Mouse (Mus musculus) lung, embryonic 14.5 days (tissue): Measurements from ENCODE around the gene Tmem238. TPM values are rescaled to one million over a fixed set of nuclear protein-coding genes. Genes with fewer than 3 reads are reported as not detected.
"Not testable (repeated sequence)": the region's sequence is repeated elsewhere in the genome, so short reads cannot be mapped to it uniquely, and the experiment has no call there.

Experiments
- ATAC-seq: fragments of 200-750 bp; cut with Nextera tagmentation; 2 replicates; pipeline ENCODE4 v1.8.0; 2017; ENCODE audit warnings: mild to moderate bottlenecking, moderate TSS enrichment, moderate library complexity; ENCODE audit not compliant: insufficient read depth
- DNase-seq: peaks from one replicate; pipeline ENCODE4 v3.0.0-alpha.2; 2015
- H3K27ac ChIP-seq: fragments of 300-500 bp; sonication (generic); 2 replicates; pipeline ENCODE4 v1.5.1; 2014; ENCODE audit warnings: low read depth, mild to moderate bottlenecking, moderate library complexity
- H3K27me3 ChIP-seq: fragments of 300-500 bp; sonication (generic); 2 replicates; pipeline ENCODE4 v1.6.1; 2014; ENCODE audit warnings: low read length, control low read depth; ENCODE audit not compliant: insufficient read depth
- H3K36me3 ChIP-seq: fragments of 300-500 bp; sonication (generic); 2 replicates; pipeline ENCODE4 v1.6.1; 2014; ENCODE audit warnings: control low read depth; ENCODE audit not compliant: insufficient read depth
- H3K4me1 ChIP-seq: fragments of 300-500 bp; sonication (generic); 2 replicates; pipeline ENCODE4 v1.6.1; 2014; ENCODE audit warnings: antibody characterized with exemption, control low read depth; ENCODE audit not compliant: insufficient read depth
- H3K4me2 ChIP-seq: fragments of 300-500 bp; sonication (generic); 2 replicates; pipeline ENCODE4 v1.6.1; 2014; ENCODE audit warnings: mild to moderate bottlenecking
- H3K4me3 ChIP-seq: fragments of 300-500 bp; sonication (generic); 2 replicates; pipeline ENCODE4 v1.5.1; 2014; ENCODE audit warnings: low read depth, low read length
- H3K9ac ChIP-seq: fragments of 300-500 bp; sonication (generic); 2 replicates; pipeline ENCODE4 v1.6.1; 2014
- H3K9me3 ChIP-seq: fragments of 300-500 bp; sonication (generic); 2 replicates; pipeline ENCODE4 v1.6.1; 2016; ENCODE audit warnings: low read depth, low read length, control low read depth
- CTCF ChIP-seq: IDR thresholded peaks from 2 replicates; pipeline ENCODE4 v1.5.1; 2016; ENCODE audit warnings: antibody characterized with exemption, low read depth
- WGBS: fragments of 180-500 bp; shearing (Covaris S2); extraction: QIAGEN DNeasy Blood & Tissue Kit; methylation state at CpG from one replicate; pipeline ENCODE4 v1.1.7; 2014; 5-methylcytosine and 5-hydroxymethylcytosine counted together
- polyA plus RNA-seq: library from polyadenylated mRNA; unstranded; fragments of >200 nt; fragmentation: Nextera tagmentation; extraction: Ambion mirVana; gene quantifications from 2 replicates; pipeline ENCODE4 v1.2.1, GENCODE M21; 2014

The Tmem238 gene
- polyA plus RNA-seq, 1 experiment from 2014 or later: 11.7 TPM

GRCm38 (mm10) chr7:4806716-4807115 lies 17.3 kb upstream of the Tmem238 start:
- peaks cover 72% of the 10 kb centered on the region for H3K36me3 ChIP-seq
- no peaks in the 10 kb centered on the region for H3K27me3 ChIP-seq
- no peaks in the 10 kb centered on the region for H3K9me3 ChIP-seq
- peaks cover 18% of the 10 kb centered on the region for H3K4me1 ChIP-seq
- DNase-seq (peak; percentile 74), ATAC-seq (no peak)
- no peak overlapping the region for H3K4me2 ChIP-seq
- H3K4me3 ChIP-seq: no peak overlapping the region
- H3K9ac ChIP-seq: no peak overlapping the region
- 88% methylated on average over 7 of the region's 7 CpGs for WGBS
- peak; percentile 59 for TF ChIP-seq CTCF
- no peak overlapping the region for H3K27ac ChIP-seq

GRCm38 (mm10) chr7:4802247-4802646 lies 12.8 kb upstream of the Tmem238 start:
- no peak for ATAC-seq
- Histone ChIP-seq H3K4me1 (no peaks in the 10 kb centered on the region), H3K9ac (no peak overlapping the region), H3K27ac (no peak overlapping the region), H3K4me2 (no peak overlapping the region), H3K9me3 (no peaks in the 10 kb centered on the region), H3K36me3 (peaks cover 47% of the 10 kb centered on the region), H3K4me3 (no peak overlapping the region), H3K27me3 (no peaks in the 10 kb centered on the region)
- no peak for TF ChIP-seq CTCF
- no peak for DNase-seq

- H3K4me2 ChIP-seq: no peak overlapping the region
- DNase-seq: peak; percentile 70
- peaks cover 50% of the 10 kb centered on the region for H3K36me3 ChIP-seq
- TF ChIP-seq CTCF: peak; percentile 72
- no peaks in the 10 kb centered on the region; the same call in 1 of the 2 replicates for H3K4me1 ChIP-seq
- WGBS: 67% methylated on average over 7 of the region's 7 CpGs
- no peaks in the 10 kb centered on the region for H3K9me3 ChIP-seq
- H3K9ac ChIP-seq: no peak overlapping the region
- H3K4me3 ChIP-seq: no peak overlapping the region
- peak; percentile 3; the same call in 1 of the 2 replicates for ATAC-seq
- H3K27ac ChIP-seq: no peak overlapping the region
- no peaks in the 10 kb centered on the region for H3K27me3 ChIP-seq
Measured at GRCm38 (mm10) chr7:4795767-4796433, 6.4 kb upstream of the Tmem238 start.

- H3K9ac ChIP-seq: no peak overlapping the region
- no peak for DNase-seq
- H3K9me3 ChIP-seq: no peaks in the 10 kb centered on the region
Measured at GRCm38 (mm10) chr7:4794631-4795168, 5.2 kb upstream of the Tmem238 start.

GRCm38 (mm10) chr7:4793674-4794073 lies 4.2 kb upstream of the Tmem238 start:
- Histone ChIP-seq H3K9me3 (no peaks in the 10 kb centered on the region), H3K4me3 (peak overlapping the region; percentile 81), H3K4me2 (peak overlapping the region; percentile 81), H3K36me3 (peaks cover 49% of the 10 kb centered on the region), H3K9ac (peak overlapping the region; percentile 97), H3K27ac (peak overlapping the region; percentile 93; the same call in 1 of the 2 replicates), H3K27me3 (peaks cover 6% of the 10 kb centered on the region; the same call in 1 of the 2 replicates), H3K4me1 (no peaks in the 10 kb centered on the region; the same call in 1 of the 2 replicates)
- WGBS: 34% methylated on average over 4 of the region's 4 CpGs
- DNase-seq (no peak), ATAC-seq (no peak)
- TF ChIP-seq CTCF: no peak

More at GRCm38 (mm10) chr7:4794631-4795168, 5.2 kb upstream of the Tmem238 start:
- Histone ChIP-seq H3K27me3 (peaks cover 5% of the 10 kb centered on the region; the same call in 1 of the 2 replicates), H3K4me2 (peak overlapping the region; percentile 81), H3K27ac (no peak overlapping the region), H3K4me3 (peak overlapping the region; percentile 81; the same call in 1 of the 2 replicates), H3K36me3 (peaks cover 50% of the 10 kb centered on the region), H3K4me1 (no peaks in the 10 kb centered on the region; the same call in 1 of the 2 replicates)
- no peak for ATAC-seq
- WGBS: 73% methylated on average over 3 of the region's 3 CpGs
- no peak for TF ChIP-seq CTCF

GRCm38 (mm10) chr7:4793248-4793647 lies 3.8 kb upstream of the Tmem238 start:
- Histone ChIP-seq H3K36me3 (peaks cover 45% of the 10 kb centered on the region), H3K9ac (peak overlapping the region; percentile 97), H3K27ac (peak overlapping the region; percentile 93), H3K4me2 (peak overlapping the region; percentile 81), H3K4me3 (peak overlapping the region; percentile 81)
- not testable (repeated sequence) for DNase-seq, H3K4me1 ChIP-seq, ATAC-seq, H3K9me3 ChIP-seq, H3K27me3 ChIP-seq
- WGBS: under 1% methylated on average over 29 of the region's 31 CpGs
